Mouse (Mus musculus): ENCODE measurements around the gene Ip6k3.

DNA sequence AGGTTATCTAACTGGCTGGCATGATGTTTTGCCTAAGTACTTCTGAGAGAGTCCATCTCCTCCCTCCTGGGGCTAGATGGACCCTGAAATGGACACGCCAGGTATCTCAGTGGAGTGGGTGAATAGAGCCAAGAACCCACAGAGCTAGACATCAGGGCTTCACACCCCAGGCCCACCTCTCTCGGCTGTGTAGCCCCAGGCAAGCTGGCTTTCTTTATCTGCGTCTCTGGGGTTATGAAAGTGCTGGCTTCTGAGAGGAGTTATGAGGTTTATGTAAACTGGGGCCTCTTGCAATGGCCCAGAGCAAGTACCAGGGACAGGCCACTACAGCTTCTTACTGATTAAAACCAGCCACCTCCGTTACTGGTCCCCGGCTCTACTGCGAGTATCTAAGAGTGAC, 12.7 kb downstream of the Ip6k3 start:
- TF ChIP-seq POLR2A (IDR thresholded peaks at IDR 0.05; ENCODE audit: extremely low read depth, insufficient read depth, low read length) (no peak), CTCF (IDR thresholded peaks at IDR 0.05; ENCODE audit: low read depth, low read length) (no peak)
